Mouse (Mus musculus) regulatory T cell (primary cell): Measurements from ENCODE around the gene Vmn1r3.
"Not testable (repeated sequence)": the region's sequence is repeated elsewhere in the genome, so short reads cannot be mapped to it uniquely, and the experiment has no call there.

Source experiments
- in situ Hi-C: fragments of 300-600 bp; cut with MboI, MseI; formaldehyde crosslinking; loops from one replicate; pipeline ENCODE4 v1.15.1; 2025; ENCODE audit warnings: high pct_unique_total_duplicates

Vmn1r3 gene

GRCm38 (mm10) chr4:3185258-3185657 is at the start of gene Vmn1r3:
Vmn1r3 (minus strand) TSS chr4:3185358.
- in situ Hi-C loops: not testable (repeated sequence)

- in situ Hi-C loops: loop anchor here (25.0 kb wide), 1 partner anchor 95 kb away; no protein-coding TSS in a partner anchor
Measured at GRCm38 (mm10) chr4:3232053-3232452, 46.9 kb upstream of the Vmn1r3 start.

- in situ Hi-C loops: loop anchor here (25.0 kb wide), 1 partner anchor 94 kb away; no protein-coding TSS in a partner anchor
Measured at GRCm38 (mm10) chr4:3230908-3231684, 45.9 kb upstream of the Vmn1r3 start.

DNA sequence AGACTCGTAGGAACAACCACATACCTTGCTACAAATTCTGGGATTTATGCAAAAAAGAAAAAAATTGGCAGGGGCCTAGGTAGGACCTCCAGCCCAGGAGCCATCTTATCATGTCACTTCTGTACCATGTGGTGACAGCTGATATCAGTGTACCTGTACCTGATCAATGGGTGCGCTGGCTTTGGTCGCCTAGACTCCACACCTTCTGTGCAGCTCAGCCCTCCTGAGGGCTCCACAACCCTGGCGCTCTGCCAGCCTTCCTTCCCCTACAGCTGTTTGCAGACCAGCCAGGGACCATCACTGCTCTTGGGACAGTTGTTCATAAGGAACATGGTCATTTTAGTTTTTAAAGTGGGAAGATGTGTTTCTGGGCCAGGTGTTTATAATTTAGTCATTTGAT is 44.4 kb upstream of the Vmn1r3 start:
- in situ Hi-C loops: loop anchor here (5.0 to 25.0 kb wide), 2 partner anchors 47 to 92 kb away; no protein-coding TSS in a partner anchor

DNA sequence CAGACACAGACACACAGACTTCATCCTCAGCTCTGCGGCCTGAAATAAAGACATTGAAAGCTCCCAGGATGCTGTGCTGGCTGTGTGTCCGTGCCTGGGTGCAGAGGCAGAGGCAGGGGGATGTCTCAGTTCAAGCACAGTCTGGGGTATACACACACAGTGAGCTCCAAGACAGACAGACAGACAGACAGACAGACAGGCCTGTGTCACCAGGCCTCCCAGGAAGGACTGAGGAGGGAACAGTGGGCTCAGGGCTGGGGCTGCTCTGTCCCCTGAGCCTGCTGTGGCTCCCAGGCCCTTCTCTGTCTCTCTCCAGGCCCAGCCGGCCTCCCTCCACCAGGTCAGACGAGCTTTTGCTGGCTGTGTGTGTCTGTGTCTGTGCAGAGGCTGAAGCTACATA is 43.3 kb upstream of the Vmn1r3 start:
- in situ Hi-C loops: loop anchor here (5.0 to 25.0 kb wide), 2 partner anchors 46 to 91 kb away; no protein-coding TSS in a partner anchor

DNA sequence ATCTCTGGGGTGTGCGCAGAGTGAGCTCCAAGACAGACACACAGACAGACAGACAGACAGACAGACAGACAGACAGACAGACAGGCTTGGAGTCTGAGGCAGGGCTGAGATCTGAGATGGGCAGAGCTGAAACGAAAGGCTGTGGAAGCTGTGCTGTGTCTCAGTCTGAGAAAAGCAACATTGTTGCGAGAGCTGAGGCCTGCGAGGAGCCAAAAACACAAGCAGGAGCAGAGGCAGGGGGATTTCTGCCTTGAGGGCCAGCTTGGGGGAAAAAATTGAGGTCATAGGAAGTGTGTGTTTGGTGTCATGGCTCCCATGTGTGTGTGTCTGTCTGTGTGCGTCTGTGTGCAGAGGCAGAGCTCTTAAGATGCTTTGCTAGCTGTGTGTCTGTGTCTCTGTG is 42.6 kb upstream of the Vmn1r3 start:
- in situ Hi-C loops: loop anchor here (5.0 to 25.0 kb wide), 2 partner anchors 45 to 90 kb away; no protein-coding TSS in a partner anchor

- in situ Hi-C loops: loop anchor here (5.0 to 25.0 kb wide), 2 partner anchors 44 to 89 kb away; no protein-coding TSS in a partner anchor
Measured at GRCm38 (mm10) chr4:3226488-3226887, 41.3 kb upstream of the Vmn1r3 start.

DNA sequence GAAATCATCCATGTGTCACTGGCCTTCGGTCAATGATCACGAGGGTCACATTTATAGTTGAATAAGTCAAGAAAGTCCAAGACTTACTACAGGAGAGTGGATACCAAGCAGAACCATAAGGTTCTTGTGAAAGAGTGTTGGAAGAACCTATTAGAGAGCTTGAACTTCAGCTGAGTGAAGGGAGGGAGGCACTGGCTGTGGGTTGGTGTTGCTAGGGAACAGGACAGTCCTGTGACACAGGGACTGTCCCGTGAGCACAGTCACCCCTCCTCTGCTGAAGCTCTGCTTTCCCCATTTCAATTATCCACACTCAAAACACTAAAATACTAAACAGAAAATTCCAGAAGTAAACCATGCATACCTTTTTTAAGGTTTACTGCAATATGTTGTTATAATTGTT is 40.3 kb upstream of the Vmn1r3 start:
- in situ Hi-C loops: loop anchor here (5.0 to 25.0 kb wide), 2 partner anchors 43 to 88 kb away; no protein-coding TSS in a partner anchor

DNA sequence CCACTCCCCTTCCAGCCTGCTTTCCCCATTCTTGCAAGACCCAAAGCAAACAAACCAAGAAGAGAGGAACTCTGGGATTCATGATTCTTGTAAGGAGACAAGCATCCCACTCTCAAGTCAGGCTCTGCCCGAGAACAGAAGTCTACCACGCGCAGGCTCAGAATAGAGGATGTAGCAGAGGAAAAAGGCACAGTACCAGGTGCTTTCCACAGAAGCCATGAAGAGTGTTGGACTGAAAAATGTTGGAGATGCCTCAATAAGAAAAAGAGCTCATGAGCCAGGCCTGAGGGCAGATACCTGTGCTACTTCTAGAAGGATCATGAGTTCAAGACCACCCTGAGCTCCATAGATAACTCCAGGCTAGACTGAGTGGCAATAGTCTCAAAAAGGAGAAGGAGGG is 39.7 kb upstream of the Vmn1r3 start:
- in situ Hi-C loops: loop anchor here (5.0 to 25.0 kb wide), 2 partner anchors 43 to 88 kb away; no protein-coding TSS in a partner anchor

GRCm38 (mm10) chr4:3223483-3224209 is 38.5 kb upstream of the Vmn1r3 start:
- in situ Hi-C loops: not testable (repeated sequence)

DNA sequence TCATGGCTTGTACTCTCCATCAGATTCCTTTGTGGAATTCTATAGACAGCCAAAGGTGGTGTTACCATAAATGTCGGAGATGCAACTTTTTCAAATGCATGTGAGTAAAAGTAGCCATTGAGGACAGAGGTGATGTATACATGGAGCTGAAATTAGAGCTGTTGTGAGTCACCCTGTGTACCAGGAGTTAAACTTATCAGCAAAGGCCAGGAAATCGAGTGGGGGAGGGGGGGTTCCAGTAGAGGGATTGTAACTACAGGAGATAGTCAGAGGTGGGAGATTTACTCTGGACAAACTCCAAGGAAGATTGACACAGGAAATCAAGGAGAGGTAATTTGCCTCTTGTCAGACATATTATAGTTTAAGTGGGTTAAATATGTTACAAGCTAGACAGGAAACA is 31.2 kb upstream of the Vmn1r3 start:
- in situ Hi-C loops: not testable (repeated sequence)

GRCm38 (mm10) chr4:3213349-3213748 is 28.2 kb upstream of the Vmn1r3 start:
- in situ Hi-C loops: not testable (repeated sequence)

DNA sequence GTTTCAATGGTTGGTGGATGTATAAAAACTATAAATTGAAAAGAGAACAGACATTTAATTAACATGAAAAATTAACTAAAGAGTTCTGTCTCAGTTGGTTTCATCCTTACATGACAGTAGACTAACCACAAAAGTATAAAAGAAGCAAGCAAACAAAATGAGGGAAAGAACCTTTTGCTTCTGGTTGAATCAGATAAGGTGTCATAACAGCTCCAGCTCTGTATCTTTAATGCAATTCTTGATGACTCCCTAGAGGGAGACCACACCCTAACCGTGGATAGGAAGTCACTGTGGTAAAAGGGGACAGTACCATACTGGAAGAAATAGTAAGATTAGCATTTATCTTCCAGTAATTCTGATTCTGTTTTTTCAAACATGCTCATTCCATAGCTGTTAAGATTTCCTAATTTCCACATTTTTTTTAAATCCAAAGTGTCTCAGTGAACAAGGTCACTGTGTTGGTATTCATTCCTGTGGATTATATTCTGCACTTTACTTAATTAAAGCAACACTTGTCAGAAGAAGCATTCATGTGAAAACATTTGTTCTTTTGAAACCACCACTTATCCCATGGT is 24.6 kb upstream of the Vmn1r3 start:
- in situ Hi-C loops: not testable (repeated sequence)

DNA sequence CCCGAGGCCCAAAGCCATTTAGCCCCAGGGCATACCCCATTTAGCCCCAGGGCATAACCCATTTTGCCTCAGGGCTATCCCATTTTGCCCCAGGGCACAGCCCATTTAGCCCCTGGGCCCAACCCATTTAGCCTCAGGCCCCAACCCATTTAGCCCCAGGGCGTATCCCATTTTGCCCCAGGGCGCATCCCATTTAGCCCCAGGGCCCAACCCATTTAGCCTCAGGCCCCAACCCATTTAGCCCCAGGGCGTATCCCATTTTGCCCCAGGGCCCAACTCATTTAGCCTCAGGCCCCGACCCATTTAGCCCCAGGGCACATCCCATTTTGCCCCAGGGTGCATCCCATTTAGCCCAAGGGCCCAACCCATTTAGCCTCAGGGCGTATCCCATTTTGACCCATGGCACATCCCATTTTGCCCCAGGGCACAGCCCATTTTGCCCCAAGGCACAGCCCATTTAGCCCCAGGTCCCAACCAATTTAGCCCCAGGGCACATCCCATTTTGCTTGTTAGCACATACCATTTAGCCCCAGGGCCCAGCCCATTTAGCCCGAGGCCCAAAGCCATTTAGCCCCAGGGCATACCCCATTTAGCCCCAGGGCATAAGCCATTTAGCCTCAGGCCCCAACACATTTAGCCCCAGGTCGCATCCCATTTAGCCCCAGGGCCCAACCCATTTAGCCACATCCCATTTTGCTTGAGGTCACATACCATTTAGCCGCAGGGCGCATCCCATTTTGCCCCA is 8.2 kb downstream of the Vmn1r3 start:
- in situ Hi-C loops: loop anchor here (5.0 kb wide), 1 partner anchor 45 kb away; no protein-coding TSS in a partner anchor

- in situ Hi-C loops: loop anchor here (5.0 kb wide), 1 partner anchor 44 kb away; no protein-coding TSS in a partner anchor
Measured at GRCm38 (mm10) chr4:3176195-3176594, 9.0 kb downstream of the Vmn1r3 start.

GRCm38 (mm10) chr4:3175756-3176155 is 9.4 kb downstream of the Vmn1r3 start:
- in situ Hi-C loops: loop anchor here (5.0 kb wide), 1 partner anchor 43 kb away; no protein-coding TSS in a partner anchor

DNA sequence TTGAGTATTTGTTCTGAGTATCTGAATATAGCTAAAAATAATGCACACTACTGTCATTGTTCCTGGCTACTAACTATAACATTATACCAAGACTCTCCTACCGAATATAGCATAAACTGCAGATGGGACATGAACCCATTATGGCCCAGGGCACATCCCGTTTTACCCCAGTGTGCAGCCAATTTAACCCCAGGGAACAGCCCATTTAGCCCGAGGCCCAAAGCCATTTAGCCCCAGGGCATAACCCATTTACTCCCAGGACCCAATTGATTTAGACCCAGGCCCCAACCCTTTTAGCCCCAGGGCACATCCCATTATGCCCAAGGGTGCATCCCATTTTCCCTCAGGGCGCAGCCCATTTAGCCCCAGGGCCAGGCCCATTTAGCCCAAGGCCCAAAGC is 10.6 kb downstream of the Vmn1r3 start:
- in situ Hi-C loops: not testable (repeated sequence)

DNA sequence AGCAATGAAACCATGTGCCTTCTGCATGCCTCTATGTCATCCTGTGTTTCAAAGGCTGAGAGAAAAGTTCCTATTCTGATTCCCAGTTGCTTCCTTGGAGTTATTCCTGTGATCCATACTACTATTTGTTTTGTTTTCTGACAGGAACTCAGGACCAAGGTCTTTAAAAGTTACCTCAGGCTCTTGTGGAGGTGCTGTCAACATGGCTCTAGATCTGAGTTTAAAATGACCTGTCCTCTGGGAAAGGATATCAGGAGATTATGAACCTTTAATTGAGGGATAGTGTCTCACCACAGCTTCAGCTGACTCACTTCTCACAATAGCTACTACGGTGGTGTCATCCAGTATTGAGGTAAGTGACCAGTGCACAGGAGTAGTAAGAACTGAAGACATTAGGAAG is 18.1 kb downstream of the Vmn1r3 start, which contains the start of gene Vmn1r2:
Gene Vmn1r2, plus strand, starts transcription at position 301 of the 400 bp plus-strand sequence.
- in situ Hi-C loops: not testable (repeated sequence)

- in situ Hi-C loops: no loop called here
Measured at GRCm38 (mm10) chr4:3165046-3165445, 20.1 kb downstream of the Vmn1r3 start.

- in situ Hi-C loops: not testable (repeated sequence)
Measured at GRCm38 (mm10) chr4:3164429-3164828, 20.7 kb downstream of the Vmn1r3 start.

DNA sequence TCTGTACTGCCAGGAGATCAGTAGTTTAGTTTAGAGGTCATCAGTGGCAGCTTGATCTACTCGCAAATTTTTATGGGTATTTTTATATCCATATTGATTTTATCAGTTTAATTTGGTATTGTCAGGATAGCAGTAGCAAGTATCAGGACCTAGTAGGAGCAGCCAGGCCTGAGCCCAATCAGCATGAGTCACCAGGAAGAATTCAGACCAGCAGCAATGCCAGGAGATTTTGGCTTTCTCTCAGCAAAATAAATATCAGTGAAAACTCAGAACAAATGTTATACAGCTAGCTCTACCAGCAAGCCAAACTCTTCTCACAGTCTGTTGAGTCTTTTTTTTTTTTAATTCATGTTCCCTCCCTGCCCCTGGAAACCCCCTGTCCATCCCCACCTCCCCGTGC is 31.8 kb downstream of the Vmn1r3 start:
- in situ Hi-C loops: not testable (repeated sequence)
